ENCODE assay signal across 9 mouse cellular contexts in the genomic region with DNA sequence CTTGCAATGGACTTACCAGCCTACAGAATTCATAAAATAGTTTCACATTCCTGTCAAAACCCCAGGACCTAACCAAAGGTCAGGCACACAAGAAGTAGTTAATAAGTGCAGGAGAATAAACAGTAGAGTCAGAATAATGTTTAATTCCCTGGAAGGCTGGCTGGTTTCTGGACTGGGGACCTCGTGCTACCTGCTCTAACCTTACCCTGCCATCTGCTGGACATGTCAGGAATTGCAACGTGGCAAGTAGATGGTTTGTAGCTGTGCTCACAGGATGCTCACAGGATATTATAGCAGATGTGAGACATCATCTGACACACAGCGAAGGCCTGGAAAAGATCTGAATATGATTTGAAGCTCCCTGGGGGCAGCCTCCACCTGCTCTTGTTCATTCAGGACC. TPM values are rescaled to one million over a fixed set of nuclear protein-coding genes. Genes with fewer than 3 reads are reported as not detected.
DNase-seq lines count a peak whose midpoint lies in the region; ATAC-seq and TF ChIP-seq lines count a peak whose summit lies in the region.
"Had no signal": no experiment of that assay in that cellular context is flagged by ENCODE, and none has a peak within 500 bp of the region (broad histone marks: within the 10 kb centered on the region; RNA-seq: fewer than 3 reads in every experiment).

No protein-coding gene starts in this region.

- H3K4me1 ChIP-seq in kidney, embryonic 16.5 days (ENCODE audit: insufficient read depth, low read length): peaks cover 8% of the 10 kb centered on the region
- H3K4me1 ChIP-seq in liver, embryonic 11.5 days (replicated peaks; ENCODE audit: control insufficient read depth, insufficient read depth, low read length): no peaks in the 10 kb centered on the region
- H3K4me1 ChIP-seq in neural tube, embryonic 11.5 days (ENCODE audit: control insufficient read depth, insufficient read depth, low read length): no peaks in the 10 kb centered on the region
- H3K4me1 ChIP-seq in stomach, postnatal 0 days (replicated peaks; ENCODE audit: control insufficient read depth, insufficient read depth): no peaks in the 10 kb centered on the region
- H3K4me1 ChIP-seq: embryonic facial prominence, embryonic 15.5 days had no signal

- DNase-seq in adrenal gland, adult 2 months: peak; percentile 76
- DNase-seq in embryo, embryonic 10.5 days (ENCODE audit: low spot score): peak; percentile 89
- DNase-seq in heart, adult 9 months (ENCODE audit: low spot score in 2 of 2): peak; percentile 64 to 77
- peak; percentile 64 for DNase-seq in liver, embryonic 11.5 days (ENCODE audit: low spot score)
- peak; percentile 84 for DNase-seq in neural tube, embryonic 11.5 days (ENCODE audit: low spot score)
- DNase-seq in stomach, postnatal 0 days (ENCODE audit: low spot score): peak; percentile 83

- H3K79me3 ChIP-seq in C2C12 (ENCODE audit: low read depth): no peaks in the 10 kb centered on the region

- H3K27ac ChIP-seq in kidney, embryonic 16.5 days (ENCODE audit: low read length): no peak overlapping the region
- no peak overlapping the region for H3K27ac ChIP-seq in liver, embryonic 11.5 days (ENCODE audit: low read depth, low read length)
- no peak overlapping the region for H3K27ac ChIP-seq in neural tube, embryonic 11.5 days (ENCODE audit: low read depth, low read length)
- H3K27ac ChIP-seq in stomach, postnatal 0 days (replicated peaks): no peak overlapping the region
- H3K27ac ChIP-seq: embryonic facial prominence, embryonic 15.5 days had no signal

- H3K4me3 ChIP-seq in C2C12 (ENCODE audit: insufficient read depth, poor library complexity, severe bottlenecking): no peak overlapping the region
- no peak overlapping the region for H3K4me3 ChIP-seq in kidney, embryonic 16.5 days (ENCODE audit: low read length)
- no peak overlapping the region for H3K4me3 ChIP-seq in liver, embryonic 11.5 days (ENCODE audit: low read depth, low read length)
- H3K4me3 ChIP-seq in neural tube, embryonic 11.5 days (ENCODE audit: low read depth, low read length): no peak overlapping the region
- no peak overlapping the region for H3K4me3 ChIP-seq in stomach, postnatal 0 days (ENCODE audit: low read depth, low read length)
- H3K4me3 ChIP-seq: embryonic facial prominence, embryonic 15.5 days had no signal

- 5% methylated on average over 3 of the region's 3 CpGs for WGBS in kidney, embryonic 16.5 days
- WGBS in liver, embryonic 11.5 days: 8% methylated on average over 3 of the region's 3 CpGs
- 11% methylated on average over 3 of the region's 3 CpGs for WGBS in neural tube, embryonic 11.5 days
- WGBS in stomach, postnatal 0 days: 4% methylated on average over 3 of the region's 3 CpGs

- H3K9me3 ChIP-seq in kidney, embryonic 16.5 days (ENCODE audit: low read length): 0 out of 2 replicates have a peak, but pooled peaks cover 2% of the 10 kb centered on the region
- H3K9me3 ChIP-seq in liver, embryonic 11.5 days (ENCODE audit: control insufficient read depth, low read length): no peaks in the 10 kb centered on the region
- no peaks in the 10 kb centered on the region for H3K9me3 ChIP-seq in neural tube, embryonic 11.5 days (ENCODE audit: control insufficient read depth, low read length)
- no peaks in the 10 kb centered on the region for H3K9me3 ChIP-seq in stomach, postnatal 0 days (ENCODE audit: control insufficient read depth, low read length)
- H3K9me3 ChIP-seq: embryonic facial prominence, embryonic 15.5 days had no signal

- H3K9ac ChIP-seq in kidney, embryonic 16.5 days (replicated peaks; ENCODE audit: low read length): no peak overlapping the region
- no peak overlapping the region for H3K9ac ChIP-seq in liver, embryonic 11.5 days (ENCODE audit: low read depth, low read length)
- no peak overlapping the region for H3K9ac ChIP-seq in neural tube, embryonic 11.5 days (ENCODE audit: low read length)
- no peak overlapping the region for H3K9ac ChIP-seq in stomach, postnatal 0 days (ENCODE audit: low read length)
- H3K9ac ChIP-seq: embryonic facial prominence, embryonic 15.5 days had no signal

- TF ChIP-seq EP300 in stomach, postnatal 0 days (optimal IDR thresholded peaks at IDR 0.05): no peak

- TF ChIP-seq CTCF in C2C12 (IDR thresholded peaks at IDR 0.05; ENCODE audit: control insufficient read depth, insufficient read depth, insufficient read length): peak; percentile 76
- TF ChIP-seq CTCF in stomach, postnatal 0 days (IDR thresholded peaks at IDR 0.05; ENCODE audit: low read depth): peak; percentile 96

- H3K36me3 ChIP-seq in C2C12 (ENCODE audit: control insufficient read depth, insufficient read depth): no peaks in the 10 kb centered on the region
- no peaks in the 10 kb centered on the region for H3K36me3 ChIP-seq in kidney, embryonic 16.5 days (ENCODE audit: insufficient read depth, low read length)
- no peaks in the 10 kb centered on the region for H3K36me3 ChIP-seq in liver, embryonic 11.5 days (ENCODE audit: control insufficient read depth, insufficient read depth, low read length)
- no peaks in the 10 kb centered on the region for H3K36me3 ChIP-seq in neural tube, embryonic 11.5 days (ENCODE audit: control insufficient read depth, insufficient read depth, low read length)
- no peaks in the 10 kb centered on the region for H3K36me3 ChIP-seq in stomach, postnatal 0 days (ENCODE audit: control insufficient read depth, insufficient read depth, low read length)
- H3K36me3 ChIP-seq: embryonic facial prominence, embryonic 15.5 days had no signal

- no peaks in the 10 kb centered on the region for H3K27me3 ChIP-seq in C2C12 (ENCODE audit: control insufficient read depth, insufficient read depth, insufficient read length)
- no peaks in the 10 kb centered on the region for H3K27me3 ChIP-seq in kidney, embryonic 16.5 days (ENCODE audit: insufficient read depth, low read length)
- no peaks in the 10 kb centered on the region for H3K27me3 ChIP-seq in liver, embryonic 11.5 days (replicated peaks; ENCODE audit: control insufficient read depth, insufficient read depth, low read length)
- H3K27me3 ChIP-seq in neural tube, embryonic 11.5 days (ENCODE audit: control insufficient read depth, insufficient read depth, low read length): no peaks in the 10 kb centered on the region
- H3K27me3 ChIP-seq in stomach, postnatal 0 days (ENCODE audit: control insufficient read depth, insufficient read depth, low read length): no peaks in the 10 kb centered on the region
- H3K27me3 ChIP-seq: embryonic facial prominence, embryonic 15.5 days had no signal

- no peak overlapping the region for H3K4me2 ChIP-seq in kidney, embryonic 16.5 days (replicated peaks; ENCODE audit: low read depth, low read length)
- H3K4me2 ChIP-seq in liver, embryonic 11.5 days: no peak overlapping the region
- H3K4me2 ChIP-seq in neural tube, embryonic 11.5 days (ENCODE audit: low read depth): no peak overlapping the region
- H3K4me2 ChIP-seq in stomach, postnatal 0 days (replicated peaks; ENCODE audit: low read depth): no peak overlapping the region
- H3K4me2 ChIP-seq: embryonic facial prominence, embryonic 15.5 days had no signal

- peak; percentile 39; the same call in 1 of the 2 replicates for ATAC-seq in kidney, embryonic 16.5 days (ENCODE audit: low FRiP score, low TSS enrichment)
- ATAC-seq in liver, embryonic 11.5 days (replicated peaks; ENCODE audit: low FRiP score): no peak
- ATAC-seq in neural tube, embryonic 11.5 days (ENCODE audit: insufficient read depth, low FRiP score, low TSS enrichment): no peak; the same call in 1 of the 2 replicates
- ATAC-seq in stomach, postnatal 0 days (ENCODE audit: low FRiP score, low TSS enrichment): peak; percentile 60; the same call in 1 of the 2 replicates

- H3ac ChIP-seq in C2C12 (ENCODE audit: control insufficient read depth, insufficient read length, low read depth): no peak overlapping the region

- H3K79me2 ChIP-seq in C2C12 (ENCODE audit: control insufficient read depth, insufficient read depth): no peaks in the 10 kb centered on the region

RNA-seq across cellular contexts. Expression of gene Asb2, which starts 7.3 kb away (rescaled TPM):
- 0.97 TPM for polyA plus RNA-seq in C2C12 (2012; fragmentation: generic; extraction: Trizol)
- total RNA-seq in adrenal gland, adult 2 months (2021): 1 to 10 TPM; 1.2 to 2.0 TPM
- polyA plus RNA-seq in adrenal gland, adult 2 months (2012; rRNA removed): 6.3 and 8.2 TPM in 2 replicates
- 1.3 and 4.5 TPM in 2 replicates for polyA plus RNA-seq in kidney, embryonic 16.5 days (2015; fragmentation: Nextera tagmentation; extraction: Ambion mirVana)
- 1.2 and 2.8 TPM in 2 replicates for polyA plus RNA-seq in liver, embryonic 11.5 days (2014; fragmentation: Nextera tagmentation; extraction: Ambion mirVana)
- 2.9 and 3.4 TPM in 2 replicates for polyA plus RNA-seq in neural tube, embryonic 11.5 days (2014; fragmentation: Nextera tagmentation; extraction: Ambion mirVana)
- 17.4 and 20.2 TPM in 2 replicates for polyA plus RNA-seq in stomach, postnatal 0 days (2015; fragmentation: Nextera tagmentation; extraction: Ambion mirVana)

RNA-seq across cellular contexts. Expression of gene Fam181a, which starts 37.7 kb away (rescaled TPM):
- polyA plus RNA-seq in C2C12 (2012; fragmentation: generic; extraction: Trizol): not detected
- total RNA-seq in adrenal gland, adult 2 months (2021): not detected
- polyA plus RNA-seq in adrenal gland, adult 2 months (2012; rRNA removed): 0.22 TPM in 1 of 2 replicates, not detected in the other
- polyA plus RNA-seq in kidney, embryonic 16.5 days (2015; fragmentation: Nextera tagmentation; extraction: Ambion mirVana): not detected in 2 replicates
- not detected in 2 replicates for polyA plus RNA-seq in liver, embryonic 11.5 days (2014; fragmentation: Nextera tagmentation; extraction: Ambion mirVana)
- 23.7 and 24.2 TPM in 2 replicates for polyA plus RNA-seq in neural tube, embryonic 11.5 days (2014; fragmentation: Nextera tagmentation; extraction: Ambion mirVana)
- polyA plus RNA-seq in stomach, postnatal 0 days (2015; fragmentation: Nextera tagmentation; extraction: Ambion mirVana): not detected in 2 replicates
- polyA plus RNA-seq: embryonic facial prominence, embryonic 15.5 days had no signal

RNA-seq across cellular contexts. Expression of gene Otub2, which starts 40.0 kb away (rescaled TPM):
- 4.5 TPM for polyA plus RNA-seq in C2C12 (2012; fragmentation: generic; extraction: Trizol)
- 1 to 10 TPM; 3.0 to 3.8 TPM for total RNA-seq in adrenal gland, adult 2 months (2021)
- polyA plus RNA-seq in adrenal gland, adult 2 months (2012; rRNA removed): 2.6 and 3.3 TPM in 2 replicates
- 7.7 and 8.1 TPM in 2 replicates for polyA plus RNA-seq in kidney, embryonic 16.5 days (2015; fragmentation: Nextera tagmentation; extraction: Ambion mirVana)
- 15.9 and 20.2 TPM in 2 replicates for polyA plus RNA-seq in liver, embryonic 11.5 days (2014; fragmentation: Nextera tagmentation; extraction: Ambion mirVana)
- polyA plus RNA-seq in neural tube, embryonic 11.5 days (2014; fragmentation: Nextera tagmentation; extraction: Ambion mirVana): 19.2 and 20.3 TPM in 2 replicates
- 18.8 and 20.1 TPM in 2 replicates for polyA plus RNA-seq in stomach, postnatal 0 days (2015; fragmentation: Nextera tagmentation; extraction: Ambion mirVana)

RNA-seq across cellular contexts. Expression of gene 9330161L09Rik, which starts 59.1 kb away (rescaled TPM):
- polyA plus RNA-seq in C2C12 (2012; fragmentation: generic; extraction: Trizol): 0.69 TPM
- 1 to 10 TPM in 1 of 2 experiments, under 1 TPM in 1; 0.98 to 2.2 TPM for total RNA-seq in adrenal gland, adult 2 months (2021)
- polyA plus RNA-seq in adrenal gland, adult 2 months (2012; rRNA removed): 0.39 and 0.70 TPM in 2 replicates
- 0.30 TPM in 1 of 2 replicates, not detected in the other for polyA plus RNA-seq in kidney, embryonic 16.5 days (2015; fragmentation: Nextera tagmentation; extraction: Ambion mirVana)
- polyA plus RNA-seq in liver, embryonic 11.5 days (2014; fragmentation: Nextera tagmentation; extraction: Ambion mirVana): 0.25 and 0.80 TPM in 2 replicates
- polyA plus RNA-seq in neural tube, embryonic 11.5 days (2014; fragmentation: Nextera tagmentation; extraction: Ambion mirVana): 1.2 and 1.3 TPM in 2 replicates
- polyA plus RNA-seq in stomach, postnatal 0 days (2015; fragmentation: Nextera tagmentation; extraction: Ambion mirVana): 0.18 and 0.27 TPM in 2 replicates

Comparison
In these comparisons a context has a peak if more than half of its experiments do, and no peak if none do; other contexts are left out.
1. ATAC-seq: peak in kidney, embryonic 16.5 days (single experiment) and stomach, postnatal 0 days (single experiment); none in liver, embryonic 11.5 days (single experiment) and neural tube, embryonic 11.5 days (single experiment).
2. RNA of gene Fam181a, which starts 37.7 kb away (polyA plus RNA-seq): 23.7 to 24.2 TPM in neural tube, embryonic 11.5 days; 0.22 TPM in adrenal gland, adult 2 months, not detected in stomach, postnatal 0 days, not detected in C2C12 (single experiment), not detected in kidney, embryonic 16.5 days and not detected in liver, embryonic 11.5 days; every median in the first group is over 10 times any median in the second.
3. Peak in every context shown above with its lines, with median percentiles within 50 percentile points of each other: DNase-seq.